Mouse (Mus musculus) midbrain, embryonic 12.5 days (tissue): ENCODE results near the gene Clcnkb. TPM values are rescaled to one million over a fixed set of nuclear protein-coding genes. Genes with fewer than 3 reads are reported as not detected.
A peak's percentile ranks its signal among the peaks of the same experiment; 100 is the strongest.

Experiments
- ATAC-seq: fragments of 200-750 bp; cut with Nextera tagmentation; 2 replicates; pipeline ENCODE4 v1.8.0; 2017; ENCODE audit warnings: low read depth, moderate TSS enrichment, moderate library complexity; ENCODE audit not compliant: low FRiP score
- H3K27ac ChIP-seq: fragments of 300-500 bp; sonication (generic); replicated peaks from 2 replicates; pipeline ENCODE4 v1.5.1; 2016; ENCODE audit warnings: mild to moderate bottlenecking
- H3K27me3 ChIP-seq: fragments of 300-500 bp; sonication (generic); 2 replicates; pipeline ENCODE4 v1.6.1; 2016; ENCODE audit warnings: mild to moderate bottlenecking
- H3K36me3 ChIP-seq: fragments of 300-500 bp; sonication (generic); 2 replicates; pipeline ENCODE4 v1.6.1; 2016
- H3K4me1 ChIP-seq: fragments of 300-500 bp; sonication (generic); 2 replicates; pipeline ENCODE4 v1.6.1; 2016
- H3K4me2 ChIP-seq: fragments of 300-500 bp; sonication (generic); replicated peaks from 2 replicates; pipeline ENCODE4 v1.6.1; 2016; ENCODE audit warnings: mild to moderate bottlenecking, moderate library complexity
- H3K4me3 ChIP-seq: fragments of 300-500 bp; sonication (generic); 2 replicates; pipeline ENCODE4 v1.5.1; 2016; ENCODE audit warnings: mild to moderate bottlenecking
- H3K9ac ChIP-seq: fragments of 300-500 bp; sonication (generic); replicated peaks from 2 replicates; pipeline ENCODE4 v1.6.1; 2016; ENCODE audit warnings: mild to moderate bottlenecking, moderate library complexity
- H3K9me3 ChIP-seq: fragments of 300-500 bp; sonication (generic); 2 replicates; pipeline ENCODE4 v1.6.1; 2016; ENCODE audit warnings: mild to moderate bottlenecking
- WGBS: fragments of 180-500 bp; shearing (Covaris S2); methylation state at CpG from one replicate; pipeline ENCODE4 v1.1.7; 2016; 5-methylcytosine and 5-hydroxymethylcytosine counted together
- polyA plus RNA-seq: library from polyadenylated mRNA; unstranded; fragments of >200 nt; fragmentation: Nextera tagmentation; extraction: Ambion mirVana; gene quantifications from 2 replicates; pipeline ENCODE4 v1.2.1, GENCODE M21; 2016

The Clcnkb gene
- polyA plus RNA-seq, 1 experiment from 2014 or later: not detected

DNA sequence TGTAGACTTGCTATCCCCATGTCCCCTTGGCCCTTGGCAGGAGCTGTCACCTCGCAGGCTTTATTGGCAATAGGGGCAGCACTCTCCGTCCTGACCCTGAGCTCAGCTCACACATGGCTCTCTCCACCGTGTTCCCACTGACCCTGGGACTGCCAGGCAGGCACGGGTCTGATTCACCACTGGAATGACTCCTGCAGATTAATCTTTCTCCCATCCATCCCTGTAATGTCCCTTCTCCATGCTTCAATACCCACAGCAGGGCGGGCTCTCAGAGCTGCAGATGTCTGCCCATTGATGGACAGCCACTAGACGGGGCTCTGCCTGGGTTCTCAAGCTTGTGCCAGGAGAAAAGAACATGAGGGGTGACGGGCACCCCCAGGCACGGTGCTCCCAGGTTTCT is 50.7 kb downstream of the Clcnkb start:
- H3K27ac ChIP-seq: no peak overlapping the region
- H3K4me3 ChIP-seq: no peak overlapping the region
- ATAC-seq: no peak
- H3K36me3 ChIP-seq: no peaks in the 10 kb centered on the region
- whole genome bisulfite sequencing: 55% methylated on average over 8 of the region's 8 CpGs
- H3K9ac ChIP-seq: no peak overlapping the region
- no peaks in the 10 kb centered on the region for H3K9me3 ChIP-seq
- peaks cover 81% of the 10 kb centered on the region for H3K27me3 ChIP-seq
- H3K4me2 ChIP-seq: no peak overlapping the region
- peaks cover 13% of the 10 kb centered on the region for H3K4me1 ChIP-seq

- H3K4me1 ChIP-seq: peaks cover 12% of the 10 kb centered on the region
- H3K27ac ChIP-seq: no peak overlapping the region
- H3K27me3 ChIP-seq: peaks cover 61% of the 10 kb centered on the region
- no peak overlapping the region for H3K4me2 ChIP-seq
- no peak overlapping the region for H3K9ac ChIP-seq
- ATAC-seq: peak; percentile 25; the same call in 1 of the 2 replicates
- H3K36me3 ChIP-seq: no peaks in the 10 kb centered on the region
- no peak overlapping the region for H3K4me3 ChIP-seq
- WGBS: 29% methylated on average over 11 of the region's 11 CpGs
- H3K9me3 ChIP-seq: no peaks in the 10 kb centered on the region
Measured at GRCm38 (mm10) chr4:141362937-141363548, 52.8 kb downstream of the Clcnkb start.

GRCm38 (mm10) chr4:141360846-141361245 is 55.0 kb downstream of the Clcnkb start:
- WGBS: 30% methylated on average over 7 of the region's 7 CpGs
- ATAC-seq: no peak

GRCm38 (mm10) chr4:141359222-141359621 is 56.6 kb downstream of the Clcnkb start:
- WGBS: 92% methylated on average over 6 of the region's 6 CpGs
- Histone ChIP-seq H3K4me1 (peaks cover 9% of the 10 kb centered on the region), H3K36me3 (no peaks in the 10 kb centered on the region), H3K9ac (no peak overlapping the region), H3K4me2 (no peak overlapping the region), H3K4me3 (no peak overlapping the region), H3K27ac (no peak overlapping the region), H3K27me3 (peaks cover 23% of the 10 kb centered on the region), H3K9me3 (no peaks in the 10 kb centered on the region)
- ATAC-seq: no peak

More at GRCm38 (mm10) chr4:141360846-141361245, 55.0 kb downstream of the Clcnkb start:
- Histone ChIP-seq H3K27ac (no peak overlapping the region), H3K27me3 (peaks cover 39% of the 10 kb centered on the region), H3K9ac (no peak overlapping the region), H3K9me3 (no peaks in the 10 kb centered on the region), H3K4me3 (no peak overlapping the region), H3K36me3 (no peaks in the 10 kb centered on the region), H3K4me2 (no peak overlapping the region), H3K4me1 (peaks cover 9% of the 10 kb centered on the region)

- Histone ChIP-seq H3K36me3 (no peaks in the 10 kb centered on the region), H3K27ac (no peak overlapping the region), H3K9me3 (no peaks in the 10 kb centered on the region), H3K27me3 (peaks cover 14% of the 10 kb centered on the region), H3K4me2 (no peak overlapping the region), H3K4me3 (no peak overlapping the region), H3K4me1 (peaks cover 6% of the 10 kb centered on the region), H3K9ac (no peak overlapping the region)
- ATAC-seq: no peak
Measured at GRCm38 (mm10) chr4:141357811-141358210, 58.0 kb downstream of the Clcnkb start.

Other genes starting within 250 kb of the Clcnkb start
- 6.4 and 7.1 TPM in 2 replicates for gene Rsg1, start 202.1 kb downstream of the Clcnkb start, polyA plus RNA-seq
- gene Arhgef19, start 176.5 kb downstream of the Clcnkb start, polyA plus RNA-seq: 2.1 and 2.7 TPM in 2 replicates
- gene Epha2, start 114.8 kb downstream of the Clcnkb start, polyA plus RNA-seq: 6.5 and 7.8 TPM in 2 replicates
- 3.5 and 3.8 TPM in 2 replicates for gene Fam131c, start 47.8 kb downstream of the Clcnkb start, polyA plus RNA-seq
- gene Clcnka, start 17.3 kb downstream of the Clcnkb start, polyA plus RNA-seq: not detected in 2 replicates
- 0.13 TPM in 1 of 2 replicates, not detected in the other for gene Hspb7, start 4.8 kb upstream of the Clcnkb start, polyA plus RNA-seq
- gene Srarp, start 20.1 kb upstream of the Clcnkb start, polyA plus RNA-seq: 0.20 TPM in 1 of 2 replicates, not detected in the other
- 61.1 and 63.8 TPM in 2 replicates for gene Zbtb17, start 28.6 kb upstream of the Clcnkb start, polyA plus RNA-seq
- 22.2 and 24.2 TPM in 2 replicates for gene Spen, start 122.6 kb upstream of the Clcnkb start, polyA plus RNA-seq
- gene Fblim1, start 190.1 kb upstream of the Clcnkb start, polyA plus RNA-seq: 22.2 and 28.7 TPM in 2 replicates
- 0.26 and 0.41 TPM in 2 replicates for gene Tmem82, start 202.6 kb upstream of the Clcnkb start, polyA plus RNA-seq
- 0.06 TPM in 1 of 2 replicates, not detected in the other for gene Slc25a34, start 207.8 kb upstream of the Clcnkb start, polyA plus RNA-seq
- 6.1 and 7.6 TPM in 2 replicates for gene Plekhm2, start 248.9 kb upstream of the Clcnkb start, polyA plus RNA-seq